Mouse (Mus musculus) retina, postnatal 7 days (tissue): Measurements from ENCODE around the gene Rac2.
A peak's percentile ranks its signal among the peaks of the same experiment; 100 is the strongest.

Experiments
- DNase-seq: peaks from one replicate; pipeline ENCODE4 v3.0.0-alpha.2; 2012; ENCODE audit warnings: low read depth, low spot score

Rac2 gene

GRCm38 (mm10) chr15:78547415-78548335 is 24.9 kb downstream of the Rac2 start:
- no peak for DNase-seq

GRCm38 (mm10) chr15:78546060-78546459 is 26.5 kb downstream of the Rac2 start:
- no peak for DNase-seq

GRCm38 (mm10) chr15:78544561-78545001 is 28.0 kb downstream of the Rac2 start, which contains the start of gene Sstr3:
Gene Sstr3, minus strand, starts transcription at chr15:78544685.
- DNase-seq = no peak

- DNase-seq = no peak
Observed at GRCm38 (mm10) chr15:78544041-78544440, 28.5 kb downstream of the Rac2 start.

GRCm38 (mm10) chr15:78542767-78543303 is 29.7 kb downstream of the Rac2 start:
- DNase-seq = no peak

- no peak for DNase-seq
Observed at GRCm38 (mm10) chr15:78542098-78542766, 30.4 kb downstream of the Rac2 start.

- no peak for DNase-seq
Observed at GRCm38 (mm10) chr15:78541606-78542005, 31.0 kb downstream of the Rac2 start.

- no peak for DNase-seq
Observed at GRCm38 (mm10) chr15:78541036-78541435, 31.5 kb downstream of the Rac2 start.

GRCm38 (mm10) chr15:78535723-78536421 is 36.7 kb downstream of the Rac2 start:
- DNase-seq = no peak

GRCm38 (mm10) chr15:78533346-78533835 is 39.2 kb downstream of the Rac2 start:
- DNase-seq = no peak

GRCm38 (mm10) chr15:78532566-78533345 is 39.8 kb downstream of the Rac2 start:
- DNase-seq = no peak

GRCm38 (mm10) chr15:78531901-78532469 is 40.6 kb downstream of the Rac2 start:
- peak; percentile 87 for DNase-seq

- no peak for DNase-seq
Observed at GRCm38 (mm10) chr15:78531451-78531720, 41.2 kb downstream of the Rac2 start.

GRCm38 (mm10) chr15:78530671-78531450 is 41.7 kb downstream of the Rac2 start, which contains the start of gene C1qtnf6:
Gene C1qtnf6, minus strand, starts transcription at chr15:78531416.
- no peak for DNase-seq

GRCm38 (mm10) chr15:78530141-78530540 is 42.4 kb downstream of the Rac2 start:
- DNase-seq = no peak

- DNase-seq = peak; percentile 34
Observed at GRCm38 (mm10) chr15:78529428-78529990, 43.1 kb downstream of the Rac2 start.

- no peak for DNase-seq
Observed at GRCm38 (mm10) chr15:78528726-78529411, 43.7 kb downstream of the Rac2 start.

- DNase-seq = no peak
Observed at GRCm38 (mm10) chr15:78527973-78528372, 44.6 kb downstream of the Rac2 start.

- DNase-seq = no peak
Observed at GRCm38 (mm10) chr15:78524163-78524562, 48.4 kb downstream of the Rac2 start.
